Mouse (Mus musculus) heart, embryonic 14.5 days (tissue): Measurements from ENCODE around the gene St13. TPM values are rescaled to one million over a fixed set of nuclear protein-coding genes. Genes with fewer than 3 reads are reported as not detected.

ENCODE experiments used
- ATAC-seq: fragments of 200-750 bp; cut with Nextera tagmentation; 2 replicates; pipeline ENCODE4 v1.8.0; 2017; ENCODE audit warnings: low read depth, moderate TSS enrichment; ENCODE audit not compliant: insufficient number of reproducible peaks, insufficient read depth, low FRiP score
- H3K27ac ChIP-seq, 2 experiments: fragments of 200-500 bp in 1 of 2; fragments of 300-500 bp in 1 of 2; sonication (generic) in 1 of 2; replicated peaks in 1 of 2; 2 replicates each; pipeline ENCODE4 v1.5.1; 2012 to 2014; ENCODE audit warnings: low read depth in 2 of 2, low read length in 2 of 2, control low read depth in 1 of 2, mild to moderate bottlenecking in 1 of 2, mixed read lengths in 1 of 2; ENCODE audit not compliant: control insufficient read depth in 1 of 2, insufficient read depth in 1 of 2
- H3K27me3 ChIP-seq: fragments of 300-500 bp; sonication (generic); 2 replicates; pipeline ENCODE4 v1.6.1; 2014; ENCODE audit warnings: mild to moderate bottlenecking, low read length, control low read depth; ENCODE audit not compliant: control insufficient read depth, insufficient read depth
- H3K36me3 ChIP-seq: fragments of 300-500 bp; sonication (generic); 2 replicates; pipeline ENCODE4 v1.6.1; 2014; ENCODE audit warnings: mild to moderate bottlenecking, control low read depth, low read length, mixed read lengths; ENCODE audit not compliant: control insufficient read depth, insufficient read depth
- H3K4me1 ChIP-seq, 2 experiments: fragments of 200-500 bp in 1 of 2; fragments of 300-500 bp in 1 of 2; sonication (generic) in 1 of 2; 2 replicates each; pipeline ENCODE4 v1.6.1; 2012 to 2014; ENCODE audit warnings: low read length in 2 of 2, control low read depth in 1 of 2, mixed read lengths in 1 of 2; ENCODE audit not compliant: control insufficient read depth in 2 of 2, insufficient read depth in 2 of 2
- H3K4me2 ChIP-seq: fragments of 300-500 bp; sonication (generic); 2 replicates; pipeline ENCODE4 v1.6.1; 2014; ENCODE audit warnings: mild to moderate bottlenecking, low read length
- H3K4me3 ChIP-seq, 2 experiments: fragments of 200-500 bp in 1 of 2; fragments of 300-500 bp in 1 of 2; sonication (generic) in 1 of 2; 2 replicates each; pipeline ENCODE4 v1.5.1; 2012 to 2014; ENCODE audit warnings: low read length in 2 of 2, mild to moderate bottlenecking in 2 of 2, control low read depth in 1 of 2, low read depth in 1 of 2, moderate library complexity in 1 of 2; ENCODE audit not compliant: control insufficient read depth in 1 of 2, insufficient read depth in 1 of 2
- H3K9ac ChIP-seq: fragments of 300-500 bp; sonication (generic); 2 replicates; pipeline ENCODE4 v1.6.1; 2014; ENCODE audit warnings: mild to moderate bottlenecking, low read length
- H3K9me3 ChIP-seq: fragments of 300-500 bp; sonication (generic); 2 replicates; pipeline ENCODE4 v1.6.1; 2016; ENCODE audit warnings: low read length, control low read depth; ENCODE audit not compliant: control insufficient read depth
- WGBS: fragments of 180-500 bp; shearing (Covaris S2); extraction: QIAGEN DNeasy Blood & Tissue Kit; methylation state at CpG from one replicate; pipeline ENCODE4 v1.1.7; 2014; 5-methylcytosine and 5-hydroxymethylcytosine counted together
- polyA plus RNA-seq: library from polyadenylated mRNA; unstranded; fragments of >200 nt; fragmentation: Nextera tagmentation; extraction: Ambion mirVana; gene quantifications from 2 replicates; pipeline ENCODE4 v1.2.1, GENCODE M21; 2014

Gene St13
- polyA plus RNA-seq, 1 experiment from 2014 or later = 105 TPM

DNA sequence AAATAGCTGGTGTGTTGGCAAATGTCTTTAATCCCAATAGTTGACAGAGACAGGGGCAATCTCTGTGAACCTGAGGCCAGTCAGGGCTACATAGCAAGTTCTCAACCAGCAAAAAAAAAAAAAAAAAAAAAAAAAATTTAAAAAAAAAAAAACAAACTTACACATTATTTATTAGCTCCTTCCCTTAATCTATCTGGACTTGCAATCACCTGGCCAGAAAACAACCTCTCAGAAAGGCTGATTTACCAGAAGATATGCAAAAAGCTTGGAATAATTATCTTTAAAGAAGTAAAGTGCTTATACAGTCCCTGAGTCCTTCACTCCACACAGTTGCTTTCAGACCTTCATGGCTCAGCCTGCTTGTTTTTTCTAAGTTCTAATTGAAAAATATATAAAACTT is 1.7 kb downstream of the St13 start:
- H3K9ac ChIP-seq = peak overlapping the region; percentile 92
- no peaks in the 10 kb centered on the region for H3K36me3 ChIP-seq
- H3K4me1 ChIP-seq = peaks cover 0 to 13% of the 10 kb centered on the region in 2 experiments; a peak in 2 of 4 replicates
- H3K4me3 ChIP-seq = peak overlapping the region in 1 of 2 experiments; percentile 88; a peak in 2 of 4 replicates
- no peak for ATAC-seq
- no peaks in the 10 kb centered on the region for H3K27me3 ChIP-seq
- H3K4me2 ChIP-seq = peak overlapping the region; percentile 69
- no peaks in the 10 kb centered on the region for H3K9me3 ChIP-seq
- 0 out of 4 replicates have a peak overlapping the region, but pooled peaks of 1 of the 2 experiments have one; percentile 92 for H3K27ac ChIP-seq

DNA sequence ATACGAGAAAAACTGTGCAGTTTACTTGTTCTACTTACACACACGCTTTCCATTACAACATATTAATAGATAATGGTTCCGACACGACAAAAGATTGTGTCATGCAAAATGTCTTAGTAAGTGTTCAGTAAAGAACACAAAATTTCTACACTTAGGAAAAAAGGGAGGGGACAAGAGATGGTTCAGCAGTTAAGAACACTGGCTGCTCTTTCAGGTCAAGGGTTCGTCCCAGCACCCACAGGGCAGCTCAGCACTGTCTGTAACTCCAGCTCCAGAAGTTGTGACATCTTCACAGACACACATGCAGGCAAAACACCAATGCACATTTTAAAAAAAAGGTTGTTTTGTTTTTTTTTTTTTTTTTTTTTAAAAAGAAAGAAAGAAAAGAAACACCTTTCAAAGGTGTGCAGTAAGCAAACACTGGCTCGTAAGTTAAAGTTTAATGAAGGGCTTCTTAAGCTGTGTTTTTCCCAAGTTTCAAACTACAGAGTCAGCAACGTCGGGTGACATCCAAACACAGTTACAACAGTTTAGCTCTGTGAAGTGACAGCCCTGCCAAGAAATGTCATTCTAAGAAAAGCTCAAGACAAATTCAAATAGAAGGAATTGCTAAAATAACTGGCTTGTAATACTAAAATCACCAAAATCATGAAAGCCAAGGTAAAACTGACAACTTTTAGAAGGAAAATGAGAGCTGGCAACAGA is 5.5 kb downstream of the St13 start:
- Histone ChIP-seq H3K36me3 (peaks cover 32% of the 10 kb centered on the region), H3K4me2 (no peak overlapping the region), H3K27ac (no peak overlapping the region), H3K9me3 (no peaks in the 10 kb centered on the region), H3K27me3 (no peaks in the 10 kb centered on the region), H3K9ac (no peak overlapping the region), H3K4me3 (no peak overlapping the region), H3K4me1 (peaks cover 0 to 6% of the 10 kb centered on the region in 2 experiments; a peak in 1 of 4 replicates)
- 85% methylated on average over 8 of the region's 8 CpGs for WGBS
- ATAC-seq = no peak

DNA sequence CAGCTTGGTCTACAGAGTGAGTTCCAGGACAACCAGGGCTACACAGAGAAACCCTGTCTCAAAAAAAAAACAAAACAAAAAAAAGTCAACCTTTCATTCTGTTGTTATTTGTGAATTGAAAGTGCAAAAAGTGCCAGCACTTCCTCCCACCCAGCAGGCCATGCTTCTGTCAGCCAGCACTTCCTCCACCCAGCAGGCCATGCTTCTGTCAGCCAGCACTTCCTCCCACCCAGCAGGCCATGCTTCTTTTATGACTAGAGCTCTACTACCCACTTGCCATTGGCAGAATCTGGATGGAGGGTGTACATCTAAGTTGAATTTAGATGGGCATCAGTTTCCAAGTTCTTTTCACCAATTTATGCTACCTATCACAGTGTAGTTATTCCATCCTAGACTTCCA is 6.9 kb downstream of the St13 start:
- peaks cover 46% of the 10 kb centered on the region for H3K36me3 ChIP-seq
- H3K9me3 ChIP-seq = no peaks in the 10 kb centered on the region
- no peak overlapping the region for H3K4me2 ChIP-seq
- no peaks in the 10 kb centered on the region; a peak in 1 of 4 replicates for H3K4me1 ChIP-seq
- no peak for ATAC-seq
- H3K4me3 ChIP-seq = no peak overlapping the region
- H3K27me3 ChIP-seq = no peaks in the 10 kb centered on the region
- H3K27ac ChIP-seq = no peak overlapping the region
- H3K9ac ChIP-seq = no peak overlapping the region

GRCm38 (mm10) chr15:81386327-81386726 is 13.6 kb downstream of the St13 start:
- H3K4me1 ChIP-seq = no peaks in the 10 kb centered on the region
- peaks cover 100% of the 10 kb centered on the region for H3K36me3 ChIP-seq
- ATAC-seq = no peak
- no peak overlapping the region for H3K9ac ChIP-seq
- no peaks in the 10 kb centered on the region for H3K27me3 ChIP-seq
- H3K9me3 ChIP-seq = no peaks in the 10 kb centered on the region
- no peak overlapping the region for H3K27ac ChIP-seq
- H3K4me3 ChIP-seq = no peak overlapping the region
- H3K4me2 ChIP-seq = no peak overlapping the region
- WGBS = 98% methylated on average over 5 of the region's 5 CpGs

DNA sequence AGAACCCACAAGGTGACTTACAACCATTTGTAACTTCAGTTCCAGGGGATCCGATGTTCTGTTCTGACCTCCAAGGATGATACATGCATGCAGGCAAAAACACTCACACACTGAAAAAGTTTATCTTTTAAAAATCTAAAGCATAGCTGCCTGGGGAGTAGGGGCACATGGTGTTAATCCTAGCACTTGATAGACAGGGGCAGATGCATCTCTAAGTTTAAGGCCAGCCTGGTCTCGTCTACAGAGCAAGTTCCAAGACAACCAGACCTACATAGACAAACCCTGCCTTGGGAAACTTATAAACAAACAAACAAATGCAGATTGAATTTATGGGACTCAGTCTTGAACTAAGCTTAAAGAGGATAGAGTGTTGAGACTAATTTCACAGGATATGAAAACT is 21.0 kb downstream of the St13 start:
- H3K36me3 ChIP-seq = peaks cover 92% of the 10 kb centered on the region

DNA sequence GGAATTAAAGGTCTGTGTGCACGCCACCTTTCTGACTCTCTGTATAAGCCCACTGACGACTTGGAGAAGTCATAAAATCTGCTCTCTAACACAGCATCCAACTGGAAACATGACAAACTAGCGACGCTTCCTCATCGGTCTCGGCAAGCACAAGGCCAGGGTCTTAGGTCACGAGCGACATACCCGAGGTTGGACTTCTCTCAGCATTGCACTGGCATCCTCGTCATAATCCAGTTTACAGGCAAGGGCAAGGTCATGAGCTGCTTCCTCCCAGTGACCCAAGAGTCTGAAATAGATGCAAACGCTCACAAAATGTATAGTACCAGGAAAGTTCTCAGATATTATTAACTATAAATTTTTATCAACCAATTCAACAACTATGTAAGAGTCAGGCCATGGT is 25.3 kb downstream of the St13 start:
- H3K27ac ChIP-seq = no peak overlapping the region
- H3K36me3 ChIP-seq = peaks cover 90% of the 10 kb centered on the region
- H3K9me3 ChIP-seq = no peaks in the 10 kb centered on the region
- no peak overlapping the region for H3K9ac ChIP-seq
- no peak for ATAC-seq
- 90% methylated on average over 11 of the region's 11 CpGs for WGBS
- H3K4me2 ChIP-seq = no peak overlapping the region
- H3K27me3 ChIP-seq = no peaks in the 10 kb centered on the region
- no peaks in the 10 kb centered on the region for H3K4me1 ChIP-seq
- H3K4me3 ChIP-seq = no peak overlapping the region

More for the DNA sequence above, 21.0 kb downstream of the St13 start:
- Histone ChIP-seq H3K27me3 (no peaks in the 10 kb centered on the region), H3K9ac (no peak overlapping the region), H3K4me3 (no peak overlapping the region), H3K9me3 (no peaks in the 10 kb centered on the region), H3K4me2 (no peak overlapping the region), H3K27ac (no peak overlapping the region), H3K4me1 (no peaks in the 10 kb centered on the region)
- 83% methylated on average over 2 of the region's 2 CpGs for WGBS
- no peak for ATAC-seq

DNA sequence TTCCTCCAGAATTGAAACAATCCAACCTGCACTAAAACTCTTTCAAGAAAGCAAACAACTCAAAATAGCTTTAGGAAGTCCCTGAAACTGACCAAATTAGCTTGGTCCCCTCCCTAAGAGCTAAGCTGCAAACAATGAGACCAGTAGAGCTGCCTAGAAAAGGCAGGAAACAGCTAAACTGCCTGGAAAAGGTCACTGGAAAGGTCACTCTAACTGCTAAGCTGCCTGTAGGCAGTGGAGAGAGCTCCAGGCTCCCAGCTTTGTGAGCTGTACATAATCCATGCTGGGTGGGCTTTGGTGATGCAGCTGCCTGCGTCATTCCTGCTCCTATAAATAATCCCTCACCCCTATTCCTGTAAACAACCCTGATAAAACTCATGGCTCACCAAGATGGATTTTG is 29.5 kb downstream of the St13 start:
- no peaks in the 10 kb centered on the region for H3K4me1 ChIP-seq
- WGBS = 71% methylated on average over 1 of the region's 1 CpGs
- no peak for ATAC-seq
- H3K27me3 ChIP-seq = no peaks in the 10 kb centered on the region
- no peak overlapping the region for H3K9ac ChIP-seq
- no peak overlapping the region for H3K27ac ChIP-seq
- H3K9me3 ChIP-seq = no peaks in the 10 kb centered on the region
- no peak overlapping the region for H3K4me2 ChIP-seq
- no peak overlapping the region for H3K4me3 ChIP-seq
- H3K36me3 ChIP-seq = peaks cover 95% of the 10 kb centered on the region

DNA sequence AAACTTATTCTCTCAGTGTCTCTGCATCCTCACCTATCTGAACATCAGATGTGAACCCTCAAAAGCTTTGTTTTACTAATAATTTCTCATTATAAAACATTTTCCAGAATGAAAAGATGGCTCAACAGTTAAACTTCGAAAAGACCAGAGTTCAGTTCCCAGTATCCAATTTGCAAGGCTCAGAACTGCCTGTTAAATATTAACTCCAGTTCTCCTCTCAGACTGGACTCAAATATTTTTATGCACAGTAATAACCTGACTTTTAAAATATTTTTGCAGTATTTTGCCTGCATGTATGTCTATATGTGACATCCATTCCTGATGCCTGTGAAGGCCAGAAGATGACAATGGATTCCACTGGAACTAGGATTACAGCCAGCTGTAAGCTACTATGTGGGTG is 31.3 kb downstream of the St13 start:
- Histone ChIP-seq H3K36me3 (peaks cover 98% of the 10 kb centered on the region), H3K9me3 (no peaks in the 10 kb centered on the region)
- 94% methylated on average over 1 of the region's 1 CpGs for WGBS

More for the DNA sequence above, 31.3 kb downstream of the St13 start:
- no peaks in the 10 kb centered on the region for H3K27me3 ChIP-seq
- H3K9ac ChIP-seq = no peak overlapping the region
- H3K4me2 ChIP-seq = no peak overlapping the region
- H3K27ac ChIP-seq = no peak overlapping the region
- no peak for ATAC-seq
- no peaks in the 10 kb centered on the region for H3K4me1 ChIP-seq
- no peak overlapping the region for H3K4me3 ChIP-seq
